Mouse (Mus musculus) layer of hippocampus, postnatal 14 days (tissue): ENCODE data around the gene Olfr1500. TPM values are rescaled to one million over a fixed set of nuclear protein-coding genes. Genes with fewer than 3 reads are reported as not detected.
A peak's percentile ranks its signal among the peaks of the same experiment; 100 is the strongest.
"Not testable (repeated sequence)": the region's sequence is repeated elsewhere in the genome, so short reads cannot be mapped to it uniquely, and the experiment has no call there.

Experiments used
- DNase-seq, 2 experiments: peaks; one replicate each; pipeline ENCODE4 v3.0.0; 2021 to 2022; ENCODE audit warnings: low spot score in 2 of 2, mixed read lengths in 1 of 2
- long read RNA-seq, 2 experiments: library from polyadenylated mRNA; stranded (forward); transcript quantifications; one replicate each; pipeline ENCODE4 v2.0.0; 2021
- total RNA-seq, 2 experiments: library from RNA; stranded (reverse); gene quantifications; 2 replicates each; pipeline ENCODE4 v1.2.3; 2021

The Olfr1500 gene
- total RNA-seq = not detected
- long read RNA-seq, experiment 1 = 0 reads
- long read RNA-seq, experiment 2 = 0 reads

DNA sequence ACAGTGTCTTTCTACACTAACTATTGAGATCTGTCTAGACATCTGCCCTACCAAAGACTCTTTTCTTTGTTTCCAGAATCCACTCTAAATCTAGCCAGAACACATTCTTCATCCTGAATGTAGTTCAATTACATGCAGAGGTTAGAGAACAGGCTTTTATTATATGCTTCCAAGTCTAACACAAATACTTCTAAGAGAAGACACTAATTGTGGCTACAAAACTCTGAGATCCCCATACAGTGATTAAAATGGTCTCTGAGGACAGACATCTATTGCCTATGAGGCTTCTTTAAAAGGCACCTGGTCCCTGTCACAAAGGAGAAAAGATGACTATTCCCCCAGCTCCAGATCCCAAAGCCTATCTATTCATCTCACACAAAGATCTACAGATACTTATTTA is at the start of gene Olfr1500:
Gene Olfr1500 (minus strand): TSS at position 101 of the 400 bp plus-strand sequence.
- DNase-seq = no peak

DNA sequence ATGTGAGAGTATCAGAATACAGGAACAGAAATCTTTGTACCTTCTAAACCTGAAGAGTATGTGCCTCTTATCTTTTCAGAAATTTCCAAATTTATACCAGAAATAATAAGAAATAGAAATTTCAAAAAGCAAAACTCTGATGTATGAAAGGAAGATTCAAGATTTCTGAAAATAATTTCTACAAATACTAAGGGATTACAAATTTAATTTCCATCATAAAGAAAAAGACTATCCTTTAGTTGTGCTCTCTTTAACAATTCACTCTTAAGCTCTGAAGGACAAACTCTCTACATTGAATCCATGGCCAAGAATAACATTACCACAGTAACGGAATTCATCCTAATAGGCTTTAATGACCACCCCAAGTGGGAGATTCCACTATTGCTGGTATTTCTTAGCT is 31.2 kb upstream of the Olfr1500 start, which contains the start of gene Olfr1502:
Gene Olfr1502 (plus strand): TSS at position 301 of the 400 bp plus-strand sequence.
- DNase-seq = no peak

DNA sequence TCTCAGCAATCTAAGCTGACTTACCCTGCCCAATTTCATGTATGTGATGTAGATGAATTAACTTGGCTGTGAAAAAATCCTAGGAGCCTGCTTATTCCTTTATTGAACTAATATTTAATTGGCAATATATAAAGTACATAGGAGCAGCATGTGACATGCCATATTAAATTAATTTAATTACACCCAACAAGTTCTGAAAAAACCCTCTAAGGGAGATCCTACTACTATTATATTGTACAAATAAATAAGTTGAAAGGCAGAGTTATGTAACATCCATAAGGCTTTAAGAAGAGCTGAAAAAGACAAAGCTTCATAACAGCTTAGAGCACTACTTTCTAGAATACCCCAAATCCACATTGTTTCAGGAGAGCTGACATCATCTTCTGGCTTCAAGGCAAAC is 20.3 kb upstream of the Olfr1500 start, which contains the start of gene Olfr1501:
Gene Olfr1501 (minus strand): TSS at position 101 of the 400 bp plus-strand sequence.
- not testable (repeated sequence) for DNase-seq

DNA sequence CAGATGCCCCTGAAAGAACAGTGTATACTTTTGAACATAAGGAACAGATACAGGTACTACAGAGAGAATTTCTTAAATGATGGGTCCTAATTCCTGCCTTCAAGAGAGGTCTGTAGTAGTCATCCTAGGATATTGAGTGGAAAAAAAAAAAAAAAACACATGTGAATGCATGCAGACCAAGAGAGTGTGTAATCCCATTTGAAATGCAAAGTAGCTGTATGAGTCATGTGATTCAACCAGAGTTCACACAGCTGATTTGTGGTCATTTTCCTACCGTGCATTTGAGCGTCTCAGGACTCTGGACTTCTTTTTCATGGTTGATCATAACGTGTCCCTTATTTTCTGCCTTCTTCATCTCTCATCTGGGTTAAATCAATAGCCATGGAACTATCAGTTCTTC is 1.8 kb downstream of the Olfr1500 start:
- no peak for DNase-seq

DNA sequence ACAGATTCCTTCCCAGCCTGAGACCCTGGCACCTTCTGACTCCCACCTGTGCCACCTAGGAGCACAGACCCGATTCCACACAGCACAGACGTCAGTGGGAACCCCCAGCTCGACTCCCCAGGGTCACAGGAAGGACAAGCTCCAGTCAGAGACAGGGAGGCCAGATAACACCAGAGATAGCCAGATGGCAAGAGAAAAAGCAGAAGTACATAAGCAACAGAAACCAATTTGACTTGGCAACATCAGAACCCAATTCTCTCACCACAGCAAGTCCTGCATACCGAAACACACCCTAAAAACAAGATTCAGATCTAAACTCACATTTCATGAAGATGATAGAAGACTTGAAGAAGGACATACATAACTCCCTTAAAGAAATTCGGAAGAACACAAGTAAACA is 9.4 kb downstream of the Olfr1500 start:
- DNase-seq = no peak

- DNase-seq = no peak
Observed at GRCm38 (mm10) chr19:13819347-13819746, 10.9 kb downstream of the Olfr1500 start, which contains the start of gene Olfr1499. Gene Olfr1499 (minus strand): TSS chr19:13819447.

DNA sequence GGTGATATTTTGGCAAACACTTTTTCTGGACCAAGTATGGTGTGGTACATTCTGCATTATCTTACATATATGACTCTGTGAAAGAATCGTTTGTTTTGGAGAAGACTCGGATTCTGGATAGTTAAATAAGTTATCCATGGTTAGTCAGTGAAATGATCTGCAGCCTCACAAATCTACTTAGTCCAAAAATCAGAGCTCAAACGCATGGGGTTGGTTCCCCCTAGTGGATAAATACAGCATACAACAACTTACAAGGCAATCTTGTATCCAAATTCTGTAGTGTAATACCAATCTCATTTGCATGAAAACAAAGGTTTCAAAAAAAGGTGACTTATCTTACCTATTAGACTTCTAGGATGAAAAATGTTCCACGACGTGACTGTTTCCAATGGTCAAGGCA is 11.5 kb downstream of the Olfr1500 start:
- DNase-seq = peak in 1 of 2 experiments; percentile 46

GRCm38 (mm10) chr19:13812823-13813222 is 17.5 kb downstream of the Olfr1500 start:
- no peak for DNase-seq

DNA sequence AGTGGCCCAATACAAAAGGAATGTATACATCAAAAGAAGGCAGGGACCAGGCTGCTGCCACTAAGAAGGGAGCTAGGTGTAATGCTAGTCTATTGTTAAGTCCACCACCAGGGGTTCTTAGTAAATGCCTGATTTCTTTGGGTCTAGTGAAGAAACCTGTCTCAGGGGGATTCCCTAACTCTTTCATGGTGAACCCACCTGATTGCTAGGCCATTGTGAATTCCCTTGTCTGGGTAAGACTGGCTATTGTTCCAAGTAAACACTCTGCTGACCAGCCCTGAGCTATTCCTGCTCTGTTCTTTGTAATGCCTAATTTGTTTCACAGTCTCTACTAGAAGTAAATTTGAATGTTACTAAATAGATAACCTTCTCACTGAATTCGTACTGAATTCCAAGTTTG is 24.8 kb downstream of the Olfr1500 start:
- DNase-seq = not testable (repeated sequence)

- no peak for DNase-seq
Observed at GRCm38 (mm10) chr19:13798102-13798501, 32.2 kb downstream of the Olfr1500 start, which contains the start of gene Olfr1497. Gene Olfr1497 (minus strand): TSS chr19:13798202.

- DNase-seq = no peak
Observed at GRCm38 (mm10) chr19:13777578-13777977, 52.7 kb downstream of the Olfr1500 start, which contains the start of gene Olfr1496. Gene Olfr1496 (plus strand): TSS chr19:13777878.

Other genes starting within 250 kb of the Olfr1500 start
- not detected for gene Olfr1484, start 247.0 kb downstream of the Olfr1500 start, total RNA-seq
- gene Olfr1487, start 213.1 kb downstream of the Olfr1500 start, total RNA-seq = not detected
- not detected for gene Olfr1489, start 198.9 kb downstream of the Olfr1500 start, total RNA-seq
- gene Olfr1490, start 179.4 kb downstream of the Olfr1500 start, total RNA-seq = not detected
- gene Olfr1491, start 133.2 kb downstream of the Olfr1500 start, total RNA-seq = not detected
- not detected for gene Olfr1493-ps1, start 107.2 kb downstream of the Olfr1500 start, total RNA-seq
- not detected for gene Olfr1494, start 90.8 kb downstream of the Olfr1500 start, total RNA-seq
- not detected for gene Olfr1495, start 65.9 kb downstream of the Olfr1500 start, total RNA-seq
- not detected for gene Olfr1496, start 52.6 kb downstream of the Olfr1500 start, total RNA-seq
- not detected for gene Olfr1497, start 32.3 kb downstream of the Olfr1500 start, total RNA-seq
- not detected for gene Olfr1499, start 11.0 kb downstream of the Olfr1500 start, total RNA-seq
- not detected for gene Olfr1501, start 20.2 kb upstream of the Olfr1500 start, total RNA-seq
- gene Olfr1502, start 31.3 kb upstream of the Olfr1500 start, total RNA-seq = not detected
- not detected for gene Olfr1504, start 67.4 kb upstream of the Olfr1500 start, total RNA-seq
- gene Olfr1505, start 83.0 kb upstream of the Olfr1500 start, total RNA-seq = not detected